In the genomic region with DNA sequence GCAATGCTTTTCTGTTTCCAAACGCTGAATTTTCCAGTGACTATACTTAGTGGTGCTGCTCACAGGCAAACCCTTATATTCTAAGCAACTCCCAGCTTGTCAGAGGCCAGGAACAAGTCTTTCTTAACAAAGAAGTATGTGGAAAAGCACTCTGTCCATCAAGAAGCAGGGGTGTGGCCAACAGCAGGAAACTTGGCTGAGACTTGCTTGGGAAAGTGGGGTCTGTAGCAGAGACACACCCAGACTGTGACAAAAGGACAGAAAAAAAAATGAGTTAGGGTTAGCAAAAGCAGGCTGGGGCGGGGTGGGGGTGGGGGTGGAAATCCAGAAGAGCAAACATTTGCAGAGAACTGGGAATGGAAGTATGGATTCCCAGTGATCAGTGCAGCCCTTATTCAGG, we compare ENCODE assay signal across 11 mouse cellular contexts. TPM values are rescaled to one million over a fixed set of nuclear protein-coding genes. Genes with fewer than 3 reads are reported as not detected.
DNase-seq lines count a peak whose midpoint lies in the region; ATAC-seq and TF ChIP-seq lines count a peak whose summit lies in the region.
"Had no signal": no experiment of that assay in that cellular context is flagged by ENCODE, and none has a peak within 500 bp of the region (broad histone marks: within the 10 kb centered on the region; RNA-seq: fewer than 3 reads in every experiment).

No protein-coding gene starts in this region.

- peak; percentile 31 to 54 for DNase-seq in lung, adult 18-20 months
- DNase-seq in lung, adult 2 months: no peak
- peak; percentile 43 to 63 for DNase-seq in heart, adult 18-20 months
- peak; percentile 15 to 56 for DNase-seq in kidney, postnatal 25 days
- DNase-seq in thymus, postnatal 4 days: no peak
- DNase-seq in gastrocnemius, postnatal 14 days: no peak
- DNase-seq: thymus, adult 18-20 months had no signal

- 14% methylated on average over 2 of the region's 2 CpGs for WGBS in lung, adult 2 months
- WGBS in stomach, embryonic 16.5 days: 18% methylated on average over 2 of the region's 2 CpGs

- peak; percentile 89 for ATAC-seq in stomach, embryonic 16.5 days (ENCODE audit: insufficient read depth, low FRiP score)
- ATAC-seq in erythroid progenitor cell, adult 5-6 weeks (replicated peaks; ENCODE audit: low FRiP score, poor library complexity, severe bottlenecking): no peak

- peaks cover 6% of the 10 kb centered on the region for H3K4me1 ChIP-seq in lung, adult 2 months (ENCODE audit: control insufficient read depth, insufficient read depth, low read length)
- peaks cover 10% of the 10 kb centered on the region for H3K4me1 ChIP-seq in stomach, embryonic 16.5 days (ENCODE audit: control insufficient read depth, insufficient read depth, low read length)

- H3K27me3 ChIP-seq in stomach, embryonic 16.5 days (ENCODE audit: control insufficient read depth, insufficient read depth, low read length): no peaks in the 10 kb centered on the region
- H3K27me3 ChIP-seq: forebrain, embryonic 12.5 days; liver, embryonic 12.5 days had no signal

- intact Hi-C loops in gastrocnemius, postnatal 14 days (cut with DNase I; ENCODE audit: low total_unique reads): no loop called here

- H3K4me2 ChIP-seq in stomach, embryonic 16.5 days (ENCODE audit: low read depth, low read length): no peak overlapping the region
- H3K4me2 ChIP-seq: forebrain, embryonic 12.5 days; liver, embryonic 12.5 days had no signal

- no peak overlapping the region for H3K4me3 ChIP-seq in lung, adult 2 months (replicated peaks; ENCODE audit: extremely low read depth, low read depth, low read length)
- H3K4me3 ChIP-seq in stomach, embryonic 16.5 days (replicated peaks; ENCODE audit: low read length): no peak overlapping the region
- H3K4me3 ChIP-seq: forebrain, embryonic 12.5 days; liver, embryonic 12.5 days had no signal

- H3K36me3 ChIP-seq in stomach, embryonic 16.5 days (ENCODE audit: control insufficient read depth, insufficient read depth, low read length): no peaks in the 10 kb centered on the region
- H3K36me3 ChIP-seq: forebrain, embryonic 12.5 days; liver, embryonic 12.5 days had no signal

- H3K9me3 ChIP-seq in stomach, embryonic 16.5 days (replicated peaks; ENCODE audit: control insufficient read depth, low read length): no peaks in the 10 kb centered on the region
- H3K9me3 ChIP-seq: forebrain, embryonic 12.5 days; liver, embryonic 12.5 days had no signal

- TF ChIP-seq POLR2A in lung, adult 2 months (IDR thresholded peaks at IDR 0.05; ENCODE audit: borderline replicate concordance, extremely low read depth, low read depth, low read length): no peak

- H3K27ac ChIP-seq in stomach, embryonic 16.5 days (ENCODE audit: low read length): peak overlapping the region; percentile 93
- H3K27ac ChIP-seq: forebrain, embryonic 12.5 days; liver, embryonic 12.5 days had no signal

- no peak for TF ChIP-seq CTCF in lung, adult 2 months (IDR thresholded peaks at IDR 0.05; ENCODE audit: insufficient read depth, low read length)

- no peak overlapping the region for H3K9ac ChIP-seq in stomach, embryonic 16.5 days (ENCODE audit: low read length)
- H3K9ac ChIP-seq: forebrain, embryonic 12.5 days; liver, embryonic 12.5 days had no signal

RNA-seq across cellular contexts. Expression of gene Fstl1, which starts 23.8 kb away (rescaled TPM):
- polyA plus RNA-seq in lung, adult 2 months (2012; rRNA removed): 36.0 and 44.5 TPM in 2 replicates
- 10 to 100 TPM; 41.3 to 41.9 TPM for total RNA-seq in heart, adult 18-20 months (2021)
- polyA plus RNA-seq in stomach, embryonic 16.5 days (2015; fragmentation: Nextera tagmentation; extraction: Ambion mirVana): 417 and 440 TPM in 2 replicates
- 100 to 1,000 TPM; 209 to 290 TPM for total RNA-seq in gastrocnemius, postnatal 14 days (2021)
- 1.1 and 2.1 TPM in 2 replicates for total RNA-seq in erythroid progenitor cell, adult 5-6 weeks (2015; ENCODE audit: low replicate concordance)
- total RNA-seq in erythroid progenitor cell, adult 5-6 weeks (2017; ENCODE audit: low replicate concordance): 0.51 and 1.6 TPM in 2 replicates

Comparison
In these comparisons a context has a peak if more than half of its experiments do, and no peak if none do; other contexts are left out.
1. DNase-seq: peak in lung, adult 18-20 months (2 of 2), heart, adult 18-20 months (2 of 2) and kidney, postnatal 25 days (2 of 2); none in lung, adult 2 months (single experiment), thymus, postnatal 4 days (single experiment) and gastrocnemius, postnatal 14 days (single experiment).
2. RNA of gene Fstl1, which starts 23.8 kb away (total RNA-seq): 209 to 290 TPM in gastrocnemius, postnatal 14 days and 41.3 to 41.9 TPM in heart, adult 18-20 months; 0.51 to 2.1 TPM in erythroid progenitor cell, adult 5-6 weeks; every median in the first group is over 10 times any median in the second.